Mouse (Mus musculus) mouse embryonic stem cell (cell line): ENCODE results near the gene Gm20481.
"Not testable (repeated sequence)": the region's sequence is repeated elsewhere in the genome, so short reads cannot be mapped to it uniquely, and the experiment has no call there.

Experiments
- in situ Hi-C, 2 experiments: fragments of 300-500 bp; cut with MboI; formaldehyde crosslinking; loops; 1 replicate in 1 of 2; 3 replicates in 1 of 2; pipeline ENCODE4 v1.14.3; 2019 to 2020; ENCODE audit warnings: low sequenced_read_pairs in 2 of 2, low pct_unique_long_range_greater_than_20kb in 1 of 2, mixed read lengths in 1 of 2; ENCODE audit not compliant: unreplicated experiment in 1 of 2

Gene Gm20481

DNA sequence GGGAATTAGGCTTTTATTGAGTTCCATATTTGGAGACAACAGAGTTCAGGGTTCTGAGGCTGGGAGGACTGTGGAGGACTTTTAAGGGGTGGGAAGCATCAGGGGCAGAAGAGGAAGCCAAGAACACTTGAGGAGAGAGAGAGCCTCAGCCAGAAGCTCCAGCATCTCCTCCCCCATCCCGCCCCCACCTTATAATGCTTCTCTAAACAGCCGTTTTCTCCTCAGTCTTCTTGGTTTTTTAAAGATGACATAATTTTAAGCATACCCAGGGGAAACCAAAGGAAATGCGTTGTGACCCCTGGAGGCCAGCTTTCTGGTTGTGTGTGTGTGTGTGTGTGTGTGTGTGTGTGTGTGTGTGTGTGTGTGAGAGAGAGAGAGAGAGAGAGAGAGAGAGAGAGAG lies 7.6 kb upstream of the Gm20481 start:
- in situ Hi-C loops = no loop called here

DNA sequence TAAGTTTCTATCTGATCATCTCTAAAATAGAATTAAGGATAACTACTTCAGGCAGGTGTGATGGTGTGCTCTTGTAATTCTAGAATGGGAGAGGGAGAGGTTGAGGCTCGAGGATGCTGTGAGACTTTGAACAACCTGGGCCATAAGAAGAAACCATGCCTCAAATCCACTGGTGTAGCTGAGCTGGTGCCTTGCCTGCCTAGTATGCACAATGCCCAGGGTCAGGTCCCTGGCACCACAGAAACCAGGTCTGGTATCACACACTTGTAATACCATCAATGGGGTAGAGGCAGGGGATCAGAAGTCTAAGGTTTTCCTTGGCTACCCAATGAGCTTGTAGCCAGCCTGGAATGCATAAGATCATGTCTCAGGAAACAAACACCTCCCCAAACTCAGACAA lies 6.9 kb upstream of the Gm20481 start:
- in situ Hi-C loops = no loop called here

DNA sequence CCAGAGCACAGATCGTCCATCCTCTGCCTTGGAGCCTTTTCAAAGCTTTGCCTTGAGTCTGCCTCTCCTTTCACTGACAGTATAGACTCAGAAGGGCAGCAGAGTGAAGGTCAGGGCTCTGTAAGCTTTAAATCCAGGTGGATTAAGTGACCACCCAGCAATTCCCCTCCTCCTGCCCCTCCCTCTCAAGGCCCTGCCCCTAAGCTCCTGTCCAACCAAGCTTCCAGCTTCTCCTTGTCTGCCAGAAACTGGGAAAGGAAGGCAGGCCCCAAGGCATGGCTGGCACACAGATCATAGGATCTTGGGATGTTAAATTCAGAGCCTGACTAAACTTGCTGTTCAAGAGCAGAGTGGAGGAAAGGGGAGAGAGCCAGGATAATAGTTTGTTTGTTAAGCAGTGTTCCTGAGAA lies 5.1 kb upstream of the Gm20481 start:
- in situ Hi-C loops = no loop called here

DNA sequence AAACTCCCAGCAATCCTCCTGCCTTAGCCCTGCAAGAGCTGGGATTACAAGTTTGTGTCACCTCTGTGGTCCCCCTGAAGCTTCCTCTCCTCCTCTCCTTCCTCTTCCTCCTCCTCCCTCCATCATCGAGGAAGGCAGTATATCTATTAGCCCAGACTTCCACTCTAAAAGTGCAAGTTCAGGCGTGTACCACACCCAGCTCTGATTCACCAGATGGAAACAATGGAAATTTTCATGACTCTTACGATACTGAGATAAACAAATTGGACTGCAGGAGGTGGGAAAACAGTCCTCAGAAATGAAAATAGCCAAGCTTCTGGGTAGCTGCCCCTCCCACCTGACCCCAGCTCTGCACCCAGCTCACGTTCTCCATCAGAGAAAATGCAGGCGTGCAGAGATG lies 4.1 kb upstream of the Gm20481 start:
- in situ Hi-C loops = no loop called here

DNA sequence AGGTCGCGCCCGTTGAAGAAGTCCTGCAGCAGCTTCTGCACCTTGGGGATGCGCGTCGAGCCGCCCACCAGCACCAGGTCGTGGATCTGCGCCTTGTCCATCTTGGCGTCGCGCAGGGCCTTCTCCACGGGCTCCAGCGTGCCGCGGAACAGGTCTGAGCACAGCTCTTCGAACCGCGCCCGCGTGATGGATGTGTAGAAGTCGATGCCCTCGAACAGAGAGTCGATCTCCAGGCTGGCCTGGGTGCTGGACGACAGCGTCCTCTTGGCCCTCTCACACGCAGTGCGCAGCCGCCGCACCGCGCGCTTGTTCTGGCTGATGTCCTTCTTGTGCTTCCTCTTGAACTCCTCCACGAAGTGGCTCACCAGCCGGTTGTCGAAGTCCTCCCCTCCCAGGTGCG lies 1.1 kb downstream of the Gm20481 start:
- in situ Hi-C loops = not testable (repeated sequence)

DNA sequence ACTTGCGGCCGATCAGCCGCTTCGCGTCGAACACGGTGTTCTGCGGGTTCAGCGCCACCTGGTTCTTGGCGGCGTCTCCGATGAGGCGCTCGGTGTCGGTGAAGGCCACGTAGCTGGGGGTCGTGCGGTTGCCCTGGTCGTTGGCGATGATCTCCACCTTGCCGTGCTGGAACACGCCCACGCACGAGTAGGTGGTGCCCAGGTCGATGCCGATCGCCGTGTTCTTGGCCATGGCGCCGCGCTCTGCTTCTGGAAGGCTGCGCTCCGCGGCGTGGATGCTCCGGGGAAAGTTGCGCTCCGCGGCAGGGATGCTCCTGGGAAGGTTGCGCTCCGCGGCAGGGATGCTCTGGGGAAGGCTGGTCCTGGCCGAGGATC lies 2.0 kb downstream of the Gm20481 start:
- in situ Hi-C loops = not testable (repeated sequence)

DNA sequence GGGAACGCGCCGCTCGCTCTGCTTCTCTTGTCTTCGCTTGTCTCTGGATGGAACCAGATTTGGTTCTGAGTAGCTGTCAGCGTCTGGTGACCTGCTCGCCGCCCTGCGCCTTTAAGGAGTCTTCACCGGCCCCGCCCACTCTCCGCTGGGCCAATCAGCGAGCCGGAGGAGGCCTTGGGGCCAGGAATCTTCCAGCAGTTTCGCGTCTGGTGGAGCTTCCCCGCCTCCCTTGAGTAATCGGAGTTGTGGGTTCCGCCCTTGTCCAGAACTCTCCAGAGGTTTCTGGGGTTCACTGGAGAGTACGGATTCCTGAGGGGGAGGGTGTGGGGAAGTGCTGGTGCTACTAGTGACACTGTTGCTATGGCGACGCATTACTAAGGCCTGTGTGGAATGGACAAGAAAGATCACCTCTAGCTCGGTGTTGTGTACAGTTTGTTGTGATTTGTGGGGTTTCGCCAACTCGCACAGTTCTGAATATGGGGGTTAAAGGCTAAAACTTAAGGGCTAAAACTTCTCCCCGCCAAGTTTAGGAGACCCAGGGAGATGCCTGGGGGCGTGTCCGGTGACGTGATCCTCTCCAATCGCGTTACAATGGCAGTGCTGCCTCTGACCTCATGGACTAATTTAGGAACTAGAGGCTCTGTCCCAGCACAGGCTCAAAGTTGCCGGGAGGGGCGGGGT lies 2.5 kb downstream of the Gm20481 start, which contains the start of the genes Hspa1a and Hspa1l:
Gene Hspa1a (minus strand): TSS at position 88 of the 681 bp plus-strand sequence.
Gene Hspa1l (plus strand): TSS at position 635 of the 681 bp plus-strand sequence.
- in situ Hi-C loops = not testable (repeated sequence)

DNA sequence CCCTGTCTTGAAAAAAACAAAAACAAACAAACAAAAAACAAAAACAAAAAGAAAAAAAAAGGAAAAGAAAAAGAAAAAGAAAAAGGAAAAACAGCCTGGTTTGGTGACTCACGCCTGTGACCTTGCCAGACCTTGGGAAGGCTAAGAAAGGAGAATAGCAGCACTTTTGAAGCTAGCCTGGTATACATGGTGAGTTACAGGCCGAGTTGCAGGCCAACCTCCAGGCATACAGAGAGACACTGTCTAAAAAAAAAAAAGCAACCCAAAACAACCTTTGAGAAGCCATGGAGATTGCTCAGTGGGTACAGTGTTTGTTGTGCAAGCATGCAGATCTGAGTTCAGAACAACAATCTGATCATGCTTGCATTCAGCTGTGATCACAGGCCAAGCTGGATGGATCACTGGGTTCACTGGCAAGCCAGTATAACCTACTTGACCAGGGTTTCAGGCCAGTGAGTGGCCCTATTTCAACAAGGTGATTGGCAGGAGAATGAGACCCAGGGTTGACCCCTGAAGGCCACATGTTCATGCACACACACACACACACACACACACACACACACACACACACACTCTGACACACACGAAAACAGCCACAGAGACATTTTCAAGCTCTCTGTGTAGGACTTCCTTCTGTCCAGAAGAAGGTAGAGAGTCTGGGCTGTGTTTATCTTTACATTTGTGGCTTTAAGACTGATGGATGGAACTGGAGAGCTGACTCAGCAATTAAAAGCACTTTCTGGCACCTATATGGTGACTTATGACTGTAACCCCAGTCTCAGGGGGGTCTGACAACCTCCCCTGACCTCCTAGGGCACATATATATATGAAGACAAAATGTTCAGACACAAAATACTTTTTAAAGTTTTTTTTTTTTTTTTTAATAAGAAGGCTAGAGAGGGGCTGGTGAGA lies 6.1 kb downstream of the Gm20481 start:
- in situ Hi-C loops = no loop called here

DNA sequence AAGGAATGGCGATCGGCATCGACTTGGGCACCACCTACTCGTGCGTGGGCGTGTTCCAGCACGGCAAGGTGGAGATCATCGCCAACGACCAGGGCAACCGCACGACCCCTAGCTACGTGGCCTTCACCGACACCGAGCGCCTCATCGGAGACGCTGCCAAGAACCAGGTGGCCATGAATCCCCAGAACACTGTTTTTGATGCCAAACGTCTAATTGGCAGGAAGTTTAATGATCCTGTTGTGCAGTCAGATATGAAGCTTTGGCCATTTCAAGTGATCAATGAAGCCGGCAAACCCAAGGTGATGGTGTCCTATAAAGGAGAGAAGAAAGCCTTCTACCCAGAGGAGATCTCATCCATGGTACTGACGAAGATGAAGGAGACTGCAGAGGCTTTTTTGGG lies 7.3 kb downstream of the Gm20481 start:
- in situ Hi-C loops = no loop called here

DNA sequence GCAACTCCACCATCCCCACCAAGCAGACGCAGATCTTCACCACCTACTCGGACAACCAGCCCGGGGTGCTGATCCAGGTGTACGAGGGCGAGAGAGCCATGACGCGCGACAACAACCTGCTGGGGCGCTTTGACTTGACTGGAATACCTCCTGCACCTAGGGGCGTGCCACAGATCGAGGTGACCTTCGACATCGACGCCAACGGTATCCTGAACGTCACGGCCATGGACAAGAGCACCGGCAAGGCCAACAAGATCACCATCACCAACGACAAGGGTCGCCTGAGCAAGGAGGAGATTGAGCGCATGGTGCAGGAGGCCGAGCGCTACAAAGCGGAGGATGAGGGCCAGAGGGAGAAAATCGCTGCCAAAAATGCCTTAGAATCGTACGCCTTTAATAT lies 8.5 kb downstream of the Gm20481 start:
- in situ Hi-C loops = no loop called here

DNA sequence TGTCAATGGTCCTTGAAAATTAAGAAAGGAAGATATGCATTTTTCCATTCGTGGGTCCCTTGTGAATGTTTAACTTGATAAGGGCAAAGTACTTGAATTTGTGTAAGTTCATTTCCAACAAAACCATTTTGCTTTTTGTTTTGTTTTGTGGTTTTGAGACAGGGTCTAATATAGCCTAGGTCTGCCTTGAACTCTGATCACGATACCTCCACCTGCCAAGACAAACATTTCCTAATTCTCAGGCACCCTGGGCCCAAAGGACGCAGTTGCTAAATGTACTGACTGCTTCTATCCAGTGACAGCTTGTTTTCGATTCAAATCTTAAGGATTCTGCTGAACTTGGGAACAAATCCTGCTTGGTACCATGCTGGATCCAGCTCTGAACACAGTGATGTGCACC lies 9.9 kb downstream of the Gm20481 start:
- in situ Hi-C loops = no loop called here

DNA sequence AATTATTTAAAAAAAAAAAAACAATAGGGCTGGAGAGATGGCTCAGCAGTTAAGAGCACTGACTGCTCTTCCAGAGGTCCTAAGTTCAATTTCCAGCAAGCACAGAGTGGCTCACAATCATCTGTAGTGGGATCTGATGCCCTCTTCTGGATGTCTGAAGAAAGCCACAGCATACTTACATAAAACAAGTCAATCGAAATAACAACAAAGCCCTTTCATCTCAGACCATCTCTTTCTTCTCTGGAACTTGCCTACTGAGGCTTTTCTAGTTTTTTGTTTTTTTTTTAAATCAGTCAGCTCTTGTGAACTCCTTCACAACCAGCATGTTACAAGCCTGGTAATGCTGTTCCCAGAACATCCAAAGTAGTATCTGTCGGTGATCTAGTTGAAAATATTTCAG lies 10.9 kb downstream of the Gm20481 start:
- in situ Hi-C loops = no loop called here

DNA sequence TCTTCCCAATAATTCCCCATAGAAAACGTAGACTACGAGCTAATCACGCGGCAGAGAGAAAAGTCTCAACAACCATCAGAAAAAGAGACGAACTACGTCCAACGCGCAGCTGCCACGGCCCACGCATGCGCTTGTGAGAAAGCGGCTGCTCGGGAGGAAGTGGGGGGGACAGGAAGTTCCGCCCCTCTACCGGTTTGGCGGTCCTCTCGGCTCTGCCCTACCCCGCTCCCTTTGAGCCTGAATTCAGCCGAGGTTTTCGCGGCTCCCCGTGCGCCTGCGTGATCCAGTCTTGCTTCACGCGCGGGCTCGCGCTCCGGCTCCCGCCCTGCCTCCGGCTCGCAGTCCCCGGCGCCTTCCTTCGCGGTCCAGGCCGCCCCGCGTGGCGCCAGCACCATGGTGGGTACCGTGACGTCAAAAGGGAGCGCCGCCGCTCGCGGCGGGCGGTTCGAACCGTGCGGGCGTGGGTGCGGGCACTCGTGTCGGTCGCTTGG lies 12.0 kb downstream of the Gm20481 start, which contains the start of gene Lsm2:
Gene Lsm2 (plus strand): TSS at position 173 of the 491 bp plus-strand sequence.
- in situ Hi-C loops = no loop called here

DNA sequence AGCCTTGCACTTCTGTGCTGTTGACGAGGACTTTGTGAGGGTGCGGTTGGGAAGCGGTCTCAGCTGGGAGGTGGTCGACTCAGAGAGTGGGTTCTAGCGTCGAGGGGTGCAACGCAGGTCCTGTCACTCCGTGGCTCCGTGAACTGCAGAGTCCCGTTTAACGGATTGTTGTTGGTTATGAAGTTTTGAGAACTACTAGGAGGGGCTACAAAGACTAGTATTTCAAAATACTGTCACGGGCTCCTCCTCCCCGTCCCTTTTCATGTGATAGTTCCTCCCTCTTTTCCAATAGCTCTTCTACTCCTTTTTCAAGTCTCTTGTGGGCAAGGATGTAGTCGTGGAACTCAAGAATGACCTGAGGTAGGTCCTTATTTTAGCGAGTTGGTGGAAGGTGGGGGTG lies 12.6 kb downstream of the Gm20481 start:
- in situ Hi-C loops = no loop called here

DNA sequence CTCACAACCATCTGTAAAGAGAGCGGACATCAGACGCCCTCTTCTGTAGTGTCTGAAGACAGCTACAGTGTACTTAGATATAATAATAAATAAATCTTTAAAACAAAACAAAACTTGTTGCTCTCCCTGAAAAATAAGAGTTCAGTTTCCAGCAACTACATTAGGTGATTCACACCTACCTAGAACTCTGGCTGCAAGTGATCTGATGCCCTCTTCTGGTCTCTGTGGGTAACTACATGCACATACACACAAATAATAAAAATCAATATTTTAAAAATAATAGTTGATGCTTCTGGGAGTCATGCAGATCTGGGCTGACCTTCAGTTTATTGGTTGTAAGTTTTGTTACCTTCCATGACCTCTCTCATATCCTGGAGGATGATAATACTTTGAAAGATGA lies 14.5 kb downstream of the Gm20481 start:
- in situ Hi-C loops = no loop called here

DNA sequence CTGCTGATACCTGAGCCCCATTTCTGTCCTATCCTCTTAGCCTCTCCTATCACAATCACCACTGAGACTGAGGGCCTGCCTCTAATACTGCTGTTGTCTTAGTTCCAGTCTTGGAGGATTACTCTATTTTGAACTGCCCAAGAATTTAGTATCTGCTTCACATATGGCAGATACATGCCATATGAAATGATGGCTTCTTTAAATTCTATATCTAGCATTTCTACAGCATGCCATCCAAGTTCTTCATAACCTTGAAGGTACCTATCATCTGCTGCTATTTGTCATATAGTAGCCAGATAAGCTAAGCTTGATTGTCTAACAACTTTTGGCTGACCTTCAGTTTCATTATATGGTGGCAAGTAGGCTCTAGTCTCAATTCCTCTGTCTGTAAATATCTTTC lies 25.0 kb downstream of the Gm20481 start:
- in situ Hi-C loops = no loop called here

DNA sequence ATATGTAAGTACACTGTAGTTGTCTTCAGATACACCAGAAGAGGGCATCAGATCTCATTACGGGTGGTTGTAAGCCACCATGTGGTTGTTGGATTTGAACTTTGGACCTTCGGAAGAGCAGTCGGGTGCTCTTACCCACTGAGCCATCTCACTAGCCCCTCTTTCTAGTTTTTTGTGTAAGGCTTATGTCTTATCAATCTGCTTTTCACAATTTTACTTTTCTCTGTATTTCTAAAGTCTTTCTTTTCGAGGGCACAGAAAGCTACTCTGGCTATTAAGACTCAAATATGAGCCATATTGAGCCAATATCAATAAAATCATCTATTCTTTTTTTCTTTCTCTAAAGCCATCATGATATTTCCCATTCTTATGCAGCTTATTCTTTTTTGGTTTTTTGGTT lies 25.5 kb downstream of the Gm20481 start:
- in situ Hi-C loops = not testable (repeated sequence)

DNA sequence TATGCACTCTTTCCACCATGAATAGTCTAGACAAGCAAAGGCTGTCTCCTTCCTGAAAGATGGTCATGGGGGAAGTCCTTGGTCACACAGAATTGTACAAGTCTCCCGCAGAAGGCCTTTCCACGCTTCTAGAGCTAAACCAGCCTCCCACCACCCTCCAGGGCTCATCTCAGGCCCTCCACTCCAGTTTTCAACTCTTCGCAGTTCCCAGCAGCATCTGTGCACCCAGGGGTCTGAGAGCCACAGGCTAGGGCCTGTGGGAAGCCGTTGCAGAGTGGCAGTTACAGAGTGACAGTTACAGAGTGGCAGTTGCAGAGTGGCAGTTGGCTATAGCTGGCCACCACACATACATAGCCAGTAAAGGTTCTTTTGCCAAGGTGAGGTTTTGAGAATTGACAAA lies 26.2 kb downstream of the Gm20481 start:
- in situ Hi-C loops = not testable (repeated sequence)

DNA sequence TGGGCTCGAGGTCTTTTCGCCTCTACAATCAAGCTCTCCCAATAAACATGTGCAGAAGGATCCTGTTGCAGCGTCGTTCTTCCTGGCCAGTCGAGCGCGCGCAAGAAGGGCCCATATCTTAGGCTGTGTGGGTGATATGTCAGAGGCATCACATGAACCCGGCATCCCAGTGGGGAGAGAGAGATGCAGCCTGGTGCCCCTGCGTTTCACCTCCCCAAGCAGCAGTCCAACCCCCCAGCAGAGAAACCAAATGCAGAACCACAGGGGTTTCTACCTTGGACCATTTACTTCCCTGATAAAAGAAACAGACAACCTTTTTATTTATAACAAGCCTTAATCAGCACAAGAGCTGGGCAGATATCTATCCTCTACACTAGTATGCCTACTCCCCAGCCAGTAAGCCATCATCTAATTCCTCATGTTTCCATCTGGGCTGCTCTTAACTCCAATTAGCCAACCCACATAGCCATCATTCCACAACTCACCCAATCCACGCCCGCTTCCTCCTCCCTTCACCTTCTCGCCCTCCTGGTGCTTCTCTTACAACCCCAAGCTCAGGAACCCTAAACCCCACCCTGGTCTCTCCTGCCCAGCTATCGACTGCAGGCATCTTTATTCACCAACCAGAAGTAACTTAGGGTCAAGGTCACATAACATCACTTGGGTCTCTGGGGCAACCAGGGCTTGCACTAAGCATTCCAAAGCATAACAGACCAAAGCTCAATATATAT lies 26.9 kb downstream of the Gm20481 start:
- in situ Hi-C loops = no loop called here
